Mouse (Mus musculus) midbrain, embryonic 11.5 days (tissue): ENCODE results near the gene Doc2g. TPM values are rescaled to one million over a fixed set of nuclear protein-coding genes. Genes with fewer than 3 reads are reported as not detected.

Experiments used
- ATAC-seq: fragments of 200-750 bp; cut with Nextera tagmentation; 2 replicates; pipeline ENCODE4 v1.8.0; 2017; ENCODE audit warnings: moderate TSS enrichment, moderate library complexity; ENCODE audit not compliant: low FRiP score
- DNase-seq: peaks from one replicate; pipeline ENCODE4 v3.0.0; 2015; ENCODE audit warnings: low spot score; ENCODE audit errors: missing footprints
- H3K27ac ChIP-seq: fragments of 300-500 bp; sonication (generic); 2 replicates; pipeline ENCODE4 v1.5.1; 2014; ENCODE audit warnings: low read depth, low read length
- H3K27me3 ChIP-seq: fragments of 300-500 bp; sonication (generic); 2 replicates; pipeline ENCODE4 v1.6.1; 2014; ENCODE audit warnings: mild to moderate bottlenecking, low read length, moderate library complexity, mixed read lengths; ENCODE audit not compliant: control insufficient read depth, insufficient read depth
- H3K36me3 ChIP-seq: fragments of 300-500 bp; sonication (generic); 2 replicates; pipeline ENCODE4 v1.6.1; 2014; ENCODE audit warnings: mild to moderate bottlenecking, low read length, moderate library complexity, mixed read lengths; ENCODE audit not compliant: control insufficient read depth, insufficient read depth
- H3K4me1 ChIP-seq: fragments of 300-500 bp; sonication (generic); 2 replicates; pipeline ENCODE4 v1.6.1; 2014; ENCODE audit warnings: low read length; ENCODE audit not compliant: control insufficient read depth, insufficient read depth
- H3K4me2 ChIP-seq: fragments of 300-500 bp; sonication (generic); 2 replicates; pipeline ENCODE4 v1.6.1; 2014; ENCODE audit warnings: mild to moderate bottlenecking, moderate library complexity
- H3K4me3 ChIP-seq: fragments of 300-500 bp; sonication (generic); 2 replicates; pipeline ENCODE4 v1.5.1; 2014; ENCODE audit warnings: low read depth, low read length
- H3K9ac ChIP-seq: fragments of 300-500 bp; sonication (generic); 2 replicates; pipeline ENCODE4 v1.6.1; 2014; ENCODE audit warnings: low read length
- H3K9me3 ChIP-seq: fragments of 300-500 bp; sonication (generic); 2 replicates; pipeline ENCODE4 v1.6.1; 2016; ENCODE audit warnings: low read length; ENCODE audit not compliant: control insufficient read depth
- WGBS: fragments of 180-500 bp; shearing (Covaris S2); extraction: QIAGEN DNeasy Blood & Tissue Kit; methylation state at CpG from one replicate; pipeline ENCODE4 v1.1.7; 2014; 5-methylcytosine and 5-hydroxymethylcytosine counted together
- polyA plus RNA-seq: library from polyadenylated mRNA; unstranded; fragments of >200 nt; fragmentation: Nextera tagmentation; extraction: Ambion mirVana; gene quantifications from 2 replicates; pipeline ENCODE4 v1.2.1, GENCODE M21; 2014

Doc2g gene
- polyA plus RNA-seq, 1 experiment from 2014 or later, result 1.5 TPM

GRCm38 (mm10) chr19:4055947-4056693 lies 53.0 kb downstream of the Doc2g start:
- DNase-seq (peak; percentile 67), ATAC-seq (no peak)
- H3K4me1 ChIP-seq, result no peaks in the 10 kb centered on the region
- no peaks in the 10 kb centered on the region for H3K27me3 ChIP-seq
- no peak overlapping the region for H3K9ac ChIP-seq
- no peak overlapping the region for H3K27ac ChIP-seq
- H3K4me3 ChIP-seq, result no peak overlapping the region
- no peak overlapping the region for H3K4me2 ChIP-seq
- WGBS, result 68% methylated on average over 15 of the region's 15 CpGs
- H3K9me3 ChIP-seq, result no peaks in the 10 kb centered on the region
- no peaks in the 10 kb centered on the region for H3K36me3 ChIP-seq

Other genes with a start within 250 kb of the Doc2g start
- gene Kmt5b, start 235.9 kb upstream of the Doc2g start, polyA plus RNA-seq, result 40.3 and 45.1 TPM in 2 replicates
- gene Chka, start 151.5 kb upstream of the Doc2g start, polyA plus RNA-seq, result 50.5 and 53.0 TPM in 2 replicates
- 7.7 and 8.9 TPM in 2 replicates for gene Tcirg1, start 96.2 kb upstream of the Doc2g start, polyA plus RNA-seq
- 209 and 235 TPM in 2 replicates for gene Ndufs8, start 90.5 kb upstream of the Doc2g start, polyA plus RNA-seq
- gene Aldh3b1, start 73.5 kb upstream of the Doc2g start, polyA plus RNA-seq, result 0.67 and 0.99 TPM in 2 replicates
- gene Unc93b1, start 68.1 kb upstream of the Doc2g start, polyA plus RNA-seq, result 5.9 and 7.1 TPM in 2 replicates
- gene Aldh3b3, start 44.7 kb upstream of the Doc2g start, polyA plus RNA-seq, result not detected in 2 replicates
- gene Aldh3b2, start 31.0 kb upstream of the Doc2g start, polyA plus RNA-seq, result 0.44 and 0.50 TPM in 2 replicates
- 1.0 and 1.6 TPM in 2 replicates for gene Acy3, start 16.7 kb upstream of the Doc2g start, polyA plus RNA-seq
- not detected in 2 replicates for gene Tbx10, start 10.6 kb upstream of the Doc2g start, polyA plus RNA-seq
- gene Nudt8, start 2.7 kb upstream of the Doc2g start, polyA plus RNA-seq, result 14.0 and 15.1 TPM in 2 replicates
- gene Gm49405, start 2.7 kb upstream of the Doc2g start, polyA plus RNA-seq, result 0.87 and 1.5 TPM in 2 replicates
- gene Ndufv1, start 9.5 kb downstream of the Doc2g start, polyA plus RNA-seq, result 180 TPM in 2 replicates
- 337 and 342 TPM in 2 replicates for gene Gstp1, start 34.7 kb downstream of the Doc2g start, polyA plus RNA-seq
- gene Gstp2, start 42.7 kb downstream of the Doc2g start, polyA plus RNA-seq, result 1.1 and 3.8 TPM in 2 replicates
- not detected in 2 replicates for gene Gstp3, start 56.3 kb downstream of the Doc2g start, polyA plus RNA-seq
- not detected in 2 replicates for gene Cabp2, start 78.3 kb downstream of the Doc2g start, polyA plus RNA-seq
- 60.8 and 73.5 TPM in 2 replicates for gene Cdk2ap2, start 93.9 kb downstream of the Doc2g start, polyA plus RNA-seq
- 11.2 and 11.3 TPM in 2 replicates for gene Pitpnm1, start 96.7 kb downstream of the Doc2g start, polyA plus RNA-seq
- 54.9 and 58.9 TPM in 2 replicates for gene Aip, start 122.5 kb downstream of the Doc2g start, polyA plus RNA-seq
- gene Gpr152, start 136.5 kb downstream of the Doc2g start, polyA plus RNA-seq, result not detected in 2 replicates
- gene Cabp4, start 140.7 kb downstream of the Doc2g start, polyA plus RNA-seq, result 0.11 TPM in 1 of 2 replicates, not detected in the other
- 105 and 127 TPM in 2 replicates for gene Coro1b, start 145.3 kb downstream of the Doc2g start, polyA plus RNA-seq
- 0.75 and 1.7 TPM in 2 replicates for gene Ptprcap, start 150.3 kb downstream of the Doc2g start, polyA plus RNA-seq
- 35.4 and 46.8 TPM in 2 replicates for gene Rps6kb2, start 160.0 kb downstream of the Doc2g start, polyA plus RNA-seq
- 2.5 and 2.9 TPM in 2 replicates for gene Carns1, start 172.2 kb downstream of the Doc2g start, polyA plus RNA-seq
- gene Tbc1d10c, start 188.0 kb downstream of the Doc2g start, polyA plus RNA-seq, result 0.29 and 1.5 TPM in 2 replicates
- gene Ppp1ca, start 188.8 kb downstream of the Doc2g start, polyA plus RNA-seq, result 874 and 929 TPM in 2 replicates
- gene Rad9a, start 198.3 kb downstream of the Doc2g start, polyA plus RNA-seq, result 42.4 and 43.5 TPM in 2 replicates
- 0.31 and 0.32 TPM in 2 replicates for gene Clcf1, start 210.9 kb downstream of the Doc2g start, polyA plus RNA-seq
- not detected in 2 replicates for gene AC109138.7, start 211.0 kb downstream of the Doc2g start, polyA plus RNA-seq
- 12.2 and 12.6 TPM in 2 replicates for gene Pold4, start 228.6 kb downstream of the Doc2g start, polyA plus RNA-seq